Mouse (Mus musculus) retina, postnatal 7 days (tissue): Measurements from ENCODE around the gene Antxrl.

Experiments used
- DNase-seq: peaks from one replicate; pipeline ENCODE4 v3.0.0-alpha.2; 2012; ENCODE audit warnings: low read depth, low spot score

Gene Antxrl

GRCm38 (mm10) chr14:34052516-34052915 lies at the start of gene Antxrl:
Gene Antxrl, plus strand, starts transcription at chr14:34052707.
- DNase-seq: no peak

- no peak for DNase-seq
Measured at GRCm38 (mm10) chr14:34015063-34015462, 37.4 kb upstream of the Antxrl start, which contains the start of gene Gm30083. Gene Gm30083, minus strand, starts transcription at chr14:34015182.

DNA sequence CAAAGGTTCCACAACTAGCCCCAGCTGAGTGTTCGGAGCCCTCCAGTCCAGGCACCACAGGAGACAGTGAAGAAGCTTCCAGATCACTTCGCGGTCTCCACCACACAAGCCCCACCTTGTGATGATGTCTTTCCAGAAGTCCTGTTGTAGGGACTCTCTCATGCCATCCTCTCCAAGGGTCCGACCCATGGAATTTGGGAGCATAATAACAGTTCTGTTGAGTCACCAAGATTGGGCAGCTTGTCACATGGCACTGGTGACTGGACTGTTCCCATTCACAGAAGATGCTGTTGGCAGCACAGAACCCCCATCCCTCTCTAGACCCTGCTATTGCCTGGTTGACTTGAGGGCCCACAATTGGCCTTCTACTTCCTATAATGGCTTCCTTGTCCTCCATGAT lies 36.1 kb upstream of the Antxrl start, which contains the start of gene Gm5460:
Gm5460 (plus strand) TSS at position 378 of the 400 bp plus-strand sequence.
- DNase-seq: no peak

- no peak for DNase-seq
Measured at GRCm38 (mm10) chr14:34016938-34017337, 35.6 kb upstream of the Antxrl start.

DNA sequence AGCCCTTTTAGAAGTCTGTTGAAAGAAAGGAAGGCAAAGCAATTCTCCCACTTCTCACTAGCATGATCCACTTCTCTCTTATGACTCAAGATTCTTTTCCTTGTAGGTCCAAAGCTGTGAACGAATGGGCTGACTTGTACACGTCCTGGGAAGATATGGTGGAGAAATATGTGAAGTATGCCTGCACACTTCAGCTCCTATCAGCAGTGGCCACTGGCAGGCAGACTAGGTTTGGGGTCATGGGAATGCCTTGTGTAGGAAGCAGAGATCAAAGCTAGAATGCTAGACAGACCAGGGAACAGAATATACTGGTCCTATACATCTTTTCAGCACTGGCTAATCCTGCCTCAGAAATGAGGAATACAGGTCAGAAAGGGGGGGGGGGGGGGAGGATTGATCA lies 25.8 kb upstream of the Antxrl start:
- no peak for DNase-seq

DNA sequence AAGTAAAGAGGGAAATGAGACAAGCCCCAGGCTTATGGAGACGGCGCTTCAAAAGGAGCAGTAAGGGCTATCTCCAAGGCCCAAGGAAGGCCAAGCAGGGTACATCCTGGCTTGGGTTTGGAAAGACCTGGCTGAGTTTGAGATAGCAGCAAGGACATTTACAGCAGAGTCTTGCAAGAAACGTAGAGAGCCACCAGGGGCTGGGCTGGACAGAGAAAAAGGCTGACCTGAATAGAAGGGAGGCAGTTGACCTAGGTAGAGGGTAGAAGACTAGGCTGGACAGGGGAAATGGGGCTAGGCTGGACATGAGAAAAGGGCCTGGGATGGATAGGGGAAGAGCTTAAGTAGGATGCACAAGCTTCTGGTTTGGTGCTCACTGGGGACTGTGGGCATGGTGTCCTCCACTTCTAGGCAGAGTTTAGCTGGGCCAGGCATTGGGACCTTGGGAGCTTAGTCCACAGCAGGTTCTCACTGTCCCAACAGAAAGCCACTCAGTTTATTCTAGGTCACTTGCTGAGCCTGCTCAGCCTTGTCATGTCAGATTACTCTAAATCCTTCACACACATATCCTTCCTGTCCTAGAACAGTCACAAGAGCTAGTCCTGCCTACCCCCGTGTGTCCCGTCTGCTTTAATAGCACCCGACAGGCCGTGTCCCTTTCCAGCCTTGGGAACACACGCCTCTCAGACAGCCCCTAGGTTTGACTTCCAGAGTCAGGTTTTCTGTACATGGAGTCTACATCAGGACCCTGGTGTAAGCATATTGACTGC lies 18.5 kb upstream of the Antxrl start:
- DNase-seq: peak; percentile 67

DNA sequence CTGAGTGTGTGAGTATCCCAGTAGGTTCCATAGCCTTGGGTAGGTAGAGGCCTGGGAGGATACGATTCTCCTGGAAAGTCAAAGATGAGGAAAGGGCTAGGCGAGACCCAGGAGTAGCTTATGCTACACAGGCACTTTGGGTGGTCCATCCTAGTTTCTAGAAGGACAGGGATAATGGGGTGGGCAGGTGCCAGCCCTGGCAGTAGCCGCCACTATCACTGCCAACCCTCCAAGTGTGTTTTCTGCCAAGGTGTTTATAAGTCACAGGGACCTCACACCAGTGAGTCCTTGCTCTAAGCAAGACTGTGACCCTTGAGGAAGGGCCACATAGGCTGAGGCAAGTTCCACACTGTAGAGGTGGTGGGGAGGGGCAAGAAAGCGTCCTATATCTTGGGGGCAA lies 11.3 kb upstream of the Antxrl start:
- DNase-seq: no peak

DNA sequence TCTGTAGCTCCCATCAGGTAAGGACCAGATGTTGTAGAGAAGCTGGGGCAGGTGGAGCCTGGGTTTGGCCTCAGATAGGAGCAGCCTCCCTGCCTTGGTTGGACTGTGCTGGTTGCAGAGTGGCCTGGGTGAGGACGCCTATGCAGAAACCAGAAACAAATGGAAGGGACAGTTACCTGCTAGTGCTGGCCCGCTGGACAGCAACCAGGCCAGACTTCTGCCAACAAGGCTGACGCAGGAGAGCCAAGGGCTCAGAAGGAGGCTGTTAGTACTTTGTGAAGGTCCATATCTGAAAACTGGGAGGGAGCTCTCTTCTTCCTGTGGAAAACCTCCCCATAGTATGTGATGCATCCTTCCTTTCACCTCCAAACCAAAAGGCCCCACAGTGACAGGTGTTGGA lies 9.2 kb upstream of the Antxrl start:
- no peak for DNase-seq

DNA sequence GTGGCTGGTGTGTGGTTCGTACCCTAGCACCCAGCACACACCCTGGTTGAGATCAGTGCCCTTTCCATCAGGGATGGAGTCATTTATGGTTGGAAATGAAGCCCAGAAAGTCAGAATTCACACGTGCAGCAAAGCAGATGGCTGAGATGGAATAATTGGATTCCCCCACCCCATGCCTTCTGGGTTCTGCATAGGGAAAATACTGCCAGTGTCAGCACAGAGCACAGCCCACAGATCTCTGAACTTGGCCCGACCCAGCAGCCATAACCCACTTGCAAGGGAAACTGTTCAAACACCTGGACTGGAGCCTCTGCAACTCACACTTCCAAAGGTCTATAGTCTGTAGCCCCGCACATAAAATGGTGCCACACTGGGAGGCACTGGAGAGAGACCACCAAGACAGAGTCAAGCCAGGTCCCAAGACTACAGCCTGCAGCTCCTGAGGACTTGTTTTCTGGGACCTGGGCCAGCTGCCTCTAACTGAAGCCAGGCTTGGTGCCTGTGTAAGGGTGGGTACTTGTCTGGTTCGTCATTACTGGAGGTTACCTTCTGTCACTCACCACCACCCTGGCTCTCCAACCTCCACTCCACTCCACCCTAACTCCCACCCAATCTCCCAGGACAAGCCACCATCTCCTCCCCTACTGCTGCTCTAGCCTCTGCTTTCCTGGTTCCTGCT lies 2.3 kb upstream of the Antxrl start:
- DNase-seq: no peak

DNA sequence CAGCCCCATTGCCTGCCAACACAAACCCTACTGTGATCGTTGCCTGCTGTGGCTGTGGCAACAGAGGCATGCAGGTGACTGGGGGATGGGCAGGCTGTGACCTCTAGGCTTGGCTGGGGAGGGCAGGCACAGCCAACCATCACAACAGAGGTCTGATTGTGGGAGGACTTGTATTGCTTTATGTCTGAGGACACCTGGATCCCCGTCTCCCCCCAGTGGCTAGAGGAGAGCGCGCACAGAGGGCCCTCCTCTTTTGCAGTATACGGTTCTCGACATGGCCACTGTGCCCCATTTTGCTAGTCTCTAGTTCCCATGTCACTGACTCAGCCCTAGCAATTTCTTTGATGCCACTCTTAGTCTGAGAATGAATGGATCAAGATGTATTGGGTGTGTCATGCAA lies 19.2 kb downstream of the Antxrl start:
- DNase-seq: no peak

- DNase-seq: no peak
Measured at GRCm38 (mm10) chr14:34075346-34075745, 22.8 kb downstream of the Antxrl start.

- DNase-seq: no peak
Measured at GRCm38 (mm10) chr14:34077222-34077621, 24.7 kb downstream of the Antxrl start.

DNA sequence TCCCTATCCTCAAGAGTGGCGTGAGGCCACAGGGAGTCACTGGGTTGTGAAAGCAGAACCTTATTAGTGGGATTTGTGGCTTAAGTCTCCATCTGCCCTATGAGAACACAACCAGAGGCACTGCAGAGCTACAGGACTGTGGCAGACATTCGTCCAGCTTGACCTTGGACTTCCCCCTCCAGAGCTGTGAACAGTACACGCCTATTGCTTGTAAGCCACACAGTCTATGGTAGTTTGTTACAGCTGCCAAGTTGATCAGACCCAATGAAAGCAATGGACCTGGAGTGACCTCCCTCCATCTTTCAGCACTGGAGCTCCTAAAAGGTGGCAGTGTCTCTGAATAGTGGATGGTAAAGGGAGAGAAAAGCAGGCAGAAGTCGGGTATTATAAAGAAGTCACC lies 25.8 kb downstream of the Antxrl start:
- no peak for DNase-seq

DNA sequence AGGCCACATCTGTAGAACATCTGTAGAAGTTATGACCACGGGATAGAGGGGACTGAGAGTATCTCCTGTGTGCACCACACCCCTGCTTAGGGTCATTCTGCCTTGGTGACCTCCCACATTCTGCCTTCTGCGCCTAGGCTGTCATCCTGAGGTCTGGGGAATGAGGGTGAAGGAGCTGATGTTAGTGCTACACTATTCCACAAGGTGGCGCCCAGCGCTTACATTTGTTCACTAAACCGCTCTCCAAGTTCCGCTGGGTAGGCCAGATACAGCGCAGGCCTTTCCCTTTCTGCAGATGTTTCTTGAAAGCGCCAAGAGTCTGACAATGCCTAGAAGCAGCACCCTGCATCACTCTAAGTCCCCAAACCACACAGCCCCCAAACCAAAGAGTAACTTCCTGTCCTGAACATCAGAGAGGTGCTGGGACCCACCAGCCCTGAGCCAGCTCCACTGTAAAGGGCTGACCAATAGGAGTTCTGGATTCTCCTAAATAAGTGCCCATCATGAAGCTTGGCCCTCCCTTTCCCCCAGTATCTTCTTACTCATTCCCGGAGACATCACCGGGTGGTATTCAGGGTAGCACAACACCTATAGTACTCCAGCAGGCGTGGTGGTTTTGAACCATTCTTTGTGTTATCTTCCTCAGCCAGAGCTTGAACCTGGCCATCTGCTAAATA lies 28.0 kb downstream of the Antxrl start:
- DNase-seq: peak; percentile 79

- DNase-seq: no peak
Measured at GRCm38 (mm10) chr14:34085731-34086130, 33.2 kb downstream of the Antxrl start, which contains the start of gene Anxa8. Gene Anxa8, plus strand, starts transcription at chr14:34085981.

- DNase-seq: no peak
Measured at GRCm38 (mm10) chr14:34086806-34087205, 34.3 kb downstream of the Antxrl start.

DNA sequence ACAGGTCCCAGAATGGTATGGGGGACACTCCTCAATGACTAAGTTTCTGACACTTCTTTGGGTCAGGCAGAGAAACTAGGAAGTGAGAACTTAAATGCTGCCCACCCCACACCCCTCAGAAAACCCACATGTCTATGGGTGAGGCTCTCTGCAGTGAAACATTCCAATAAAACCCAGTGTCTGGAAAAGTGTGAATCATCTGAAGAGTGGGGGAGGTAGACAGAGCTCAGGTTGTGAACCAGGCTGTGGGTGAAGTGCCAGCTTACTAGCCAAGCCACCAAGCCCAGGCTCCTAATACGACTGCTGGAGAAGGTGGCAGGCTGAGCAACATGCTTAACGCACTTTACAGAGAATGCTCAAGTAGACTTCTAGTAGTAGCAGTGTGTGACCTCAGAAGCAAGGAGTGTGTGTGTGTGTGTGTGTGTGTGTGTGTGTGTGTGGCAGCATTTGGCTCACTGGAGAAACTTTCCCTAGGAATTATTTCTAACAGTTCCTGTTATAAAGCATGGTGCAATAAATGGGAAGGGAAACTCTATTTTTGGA lies 35.4 kb downstream of the Antxrl start:
- DNase-seq: no peak

- DNase-seq: no peak
Measured at GRCm38 (mm10) chr14:34089796-34090195, 37.3 kb downstream of the Antxrl start.

DNA sequence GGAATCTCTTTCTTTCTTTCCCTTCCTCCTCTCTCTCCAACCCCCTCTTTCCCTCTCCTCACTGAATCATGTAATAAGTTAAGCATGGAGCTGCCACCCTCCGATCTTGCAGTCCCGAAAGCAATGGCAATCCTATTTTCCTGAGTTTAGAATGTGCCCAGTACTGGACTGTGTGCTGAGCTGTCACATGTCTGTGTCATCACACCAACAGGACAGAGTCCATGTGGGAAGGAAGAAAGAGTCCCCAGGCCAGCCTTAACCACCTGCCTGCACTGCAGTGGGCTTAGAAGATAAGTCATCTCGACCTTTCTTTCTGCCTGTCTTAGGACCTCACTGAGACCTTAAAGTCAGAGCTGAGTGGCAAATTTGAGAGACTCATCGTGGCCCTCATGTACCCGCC lies 39.0 kb downstream of the Antxrl start:
- DNase-seq: no peak

- no peak for DNase-seq
Measured at GRCm38 (mm10) chr14:34092856-34093255, 40.3 kb downstream of the Antxrl start.

GRCm38 (mm10) chr14:34096161-34096560 lies 43.7 kb downstream of the Antxrl start:
- no peak for DNase-seq

GRCm38 (mm10) chr14:34102601-34103000 lies 50.1 kb downstream of the Antxrl start, which contains the start of gene A630023A22Rik:
Gene A630023A22Rik, minus strand, starts transcription at chr14:34102754.
- no peak for DNase-seq
